Mouse (Mus musculus): Measurements from ENCODE around the gene Slc52a3.

DNA sequence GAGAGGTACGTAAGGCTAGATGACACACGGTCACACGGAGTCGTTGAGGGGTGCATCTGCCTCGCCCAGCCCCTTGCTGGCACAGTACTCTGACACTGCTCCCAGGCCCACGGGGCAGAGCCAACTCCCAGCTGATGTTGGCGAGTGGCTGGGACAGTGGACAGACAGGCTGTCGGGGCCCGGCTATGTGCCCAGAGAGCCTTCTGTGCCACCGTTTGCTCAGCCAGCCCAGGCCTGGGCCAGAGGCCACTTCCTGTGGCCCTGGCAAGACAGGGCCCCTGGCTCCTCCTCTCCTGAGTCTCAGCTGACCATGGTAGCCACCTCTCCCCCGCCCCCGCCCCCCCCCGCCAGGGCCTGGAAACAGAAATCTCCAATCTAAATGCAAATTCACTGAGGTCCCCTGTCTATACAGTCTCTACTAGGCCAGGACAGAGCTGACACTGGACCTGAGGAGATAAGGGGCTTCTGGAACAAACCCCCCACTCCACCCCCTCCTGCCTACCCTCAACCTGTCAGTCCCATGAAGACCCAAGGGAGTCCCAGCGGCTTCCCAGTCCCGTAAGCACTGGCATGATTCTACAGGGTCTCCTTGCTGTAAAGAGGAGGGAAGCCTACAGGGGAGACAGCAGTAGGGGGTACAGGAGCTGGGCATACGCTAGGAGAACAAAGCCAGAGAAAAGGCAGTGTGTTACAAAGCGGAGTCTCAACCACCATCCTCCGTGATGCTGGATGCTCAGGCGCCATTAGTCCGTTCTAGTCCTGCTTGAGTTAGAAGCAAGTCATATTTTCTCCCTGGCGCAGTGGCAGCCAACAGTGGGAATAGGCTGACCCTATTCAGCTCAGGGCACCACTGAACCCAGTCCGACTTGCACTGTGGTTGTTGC is 60.3 kb downstream of the Slc52a3 start:
- TF ChIP-seq CTCF (IDR thresholded peaks at IDR 0.05; ENCODE audit: extremely low read depth, insufficient read length, insufficient replicate concordance, low read depth, low read length) (no peak), POLR2A (IDR thresholded peaks at IDR 0.05; ENCODE audit: low read depth, low read length) (no peak)
